Mouse (Mus musculus) spleen, postnatal 4 days (tissue): ENCODE measurements around the gene Hectd4.
A peak's percentile ranks its signal among the peaks of the same experiment; 100 is the strongest.
"Not testable (repeated sequence)": the region's sequence is repeated elsewhere in the genome, so short reads cannot be mapped to it uniquely, and the experiment has no call there.

Experiments
- DNase-seq, 2 experiments: peaks; one replicate each; pipeline ENCODE4 v3.0.0; 2022; ENCODE audit warnings: low spot score in 2 of 2

The Hectd4 gene

GRCm38 (mm10) chr5:121206540-121206939 lies 13.5 kb upstream of the Hectd4 start:
- DNase-seq: no peak

GRCm38 (mm10) chr5:121206984-121207383 lies 13.0 kb upstream of the Hectd4 start:
- DNase-seq: no peak

- DNase-seq: no peak
Measured at GRCm38 (mm10) chr5:121209755-121210600, 10.0 kb upstream of the Hectd4 start.

GRCm38 (mm10) chr5:121210601-121210924 lies 9.5 kb upstream of the Hectd4 start:
- no peak for DNase-seq

DNA sequence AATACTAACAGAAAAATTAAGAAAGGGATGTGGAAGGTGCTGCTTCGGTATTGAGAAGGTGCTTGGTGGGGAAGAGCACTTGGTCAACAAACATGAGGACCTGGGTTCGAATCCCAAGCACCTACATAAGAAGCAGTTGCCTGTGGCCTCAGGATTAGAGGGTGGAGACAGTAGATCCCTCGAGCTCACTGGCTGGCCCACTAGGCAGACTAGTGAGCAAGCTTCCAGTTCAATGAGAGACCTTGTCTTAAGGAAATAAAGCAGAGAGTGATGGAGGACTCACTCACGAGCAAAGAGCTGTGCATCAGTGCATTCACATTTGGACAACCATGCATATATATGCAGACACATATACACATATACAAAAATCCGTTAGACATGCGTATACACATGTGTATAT lies 7.9 kb upstream of the Hectd4 start:
- DNase-seq: no peak

DNA sequence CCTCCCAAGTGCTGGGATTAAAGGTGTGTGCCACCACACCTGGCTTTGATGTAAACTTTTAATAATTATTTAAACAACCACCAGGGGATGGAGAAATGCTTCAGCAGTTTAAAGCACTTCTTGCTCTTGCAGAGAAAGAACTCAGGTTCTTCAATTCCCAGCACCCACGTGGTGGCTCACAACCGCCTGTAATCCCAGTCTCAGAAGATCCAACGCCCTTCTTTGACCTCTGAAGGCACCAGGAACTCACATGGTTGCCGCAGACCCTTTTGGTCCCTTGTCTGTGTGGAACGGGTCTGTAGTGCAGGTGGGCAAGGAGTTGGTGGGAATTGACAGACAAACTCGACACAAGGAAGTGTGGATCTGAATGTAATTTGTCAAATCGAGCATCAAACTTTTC lies 5.3 kb upstream of the Hectd4 start:
- DNase-seq: no peak

DNA sequence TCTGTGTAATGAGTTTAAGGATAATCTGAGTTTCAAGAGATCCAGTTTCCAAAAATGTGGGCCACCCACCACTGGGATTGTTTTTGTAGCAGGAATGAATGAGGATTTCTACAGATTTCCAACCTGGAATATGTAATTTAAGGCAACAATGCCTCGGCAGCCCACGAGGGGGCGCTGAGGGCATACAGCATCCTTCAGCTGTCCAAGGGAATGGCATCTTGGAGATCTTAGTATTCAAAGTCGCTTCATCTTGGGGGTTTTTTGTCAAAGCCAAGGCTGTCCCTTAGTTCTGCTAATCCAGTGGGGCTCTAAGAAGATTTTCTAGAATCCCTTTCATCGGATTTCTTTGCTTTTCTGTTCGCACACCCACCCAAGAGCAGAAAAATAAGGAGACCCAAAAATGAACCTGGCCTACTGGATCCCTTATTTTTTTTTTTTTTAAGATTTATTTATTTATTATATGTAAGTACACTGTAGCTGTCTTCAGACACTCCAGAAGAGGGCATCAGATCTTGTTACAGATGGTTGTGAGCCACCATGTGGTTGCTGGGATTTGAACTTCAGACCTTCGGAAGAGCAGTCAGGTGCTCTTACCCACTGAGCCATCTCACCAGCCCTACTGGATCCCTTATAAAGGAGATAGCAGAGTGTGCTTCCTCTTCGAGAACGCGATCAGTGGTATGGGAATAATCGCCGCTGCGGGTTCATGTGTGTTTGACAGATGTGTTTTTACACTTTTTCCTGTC lies 4.5 kb upstream of the Hectd4 start:
- DNase-seq: peak; percentile 79 to 89

GRCm38 (mm10) chr5:121216126-121216446 lies 3.9 kb upstream of the Hectd4 start:
- DNase-seq: peak; percentile 87 to 88

DNA sequence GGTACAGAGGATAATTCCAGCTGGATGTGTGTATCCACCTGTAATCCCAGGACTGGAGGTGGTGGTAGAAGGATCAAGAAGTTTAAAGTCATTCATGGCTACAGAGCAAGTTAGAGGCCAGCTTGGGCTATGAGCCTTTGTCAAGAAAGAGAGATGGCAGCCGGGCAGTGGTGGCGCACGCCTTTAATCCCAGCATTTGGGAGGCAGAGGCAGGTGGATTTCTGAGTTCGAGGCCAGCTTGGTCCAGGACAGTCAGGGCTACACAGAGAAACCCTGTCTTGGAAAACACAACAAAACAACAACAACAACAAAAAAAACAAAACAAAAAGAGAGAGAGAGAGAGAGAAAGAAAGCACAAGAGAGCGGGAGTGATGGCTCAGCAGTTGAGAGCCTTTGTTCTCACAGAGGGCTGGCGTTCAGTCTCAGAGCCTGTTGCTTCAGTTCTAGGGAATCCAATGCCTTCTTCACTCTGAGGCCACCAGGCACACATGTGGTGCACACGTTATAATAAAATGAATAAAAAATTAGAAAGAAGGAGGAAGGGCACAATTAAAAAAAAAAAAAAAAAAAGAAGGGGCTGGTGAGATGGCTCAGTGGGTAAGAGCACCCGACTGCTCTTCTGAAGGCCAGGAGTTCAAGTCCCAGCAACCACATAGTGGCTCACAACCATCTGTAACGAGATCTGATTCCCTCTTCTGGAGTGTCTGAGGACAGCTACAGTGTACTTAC lies 3.3 kb upstream of the Hectd4 start:
- not testable (repeated sequence) for DNase-seq

GRCm38 (mm10) chr5:121217313-121217634 lies 2.7 kb upstream of the Hectd4 start:
- DNase-seq: no peak

- no peak for DNase-seq
Measured at GRCm38 (mm10) chr5:121219190-121219589, 829 bp upstream of the Hectd4 start.

DNA sequence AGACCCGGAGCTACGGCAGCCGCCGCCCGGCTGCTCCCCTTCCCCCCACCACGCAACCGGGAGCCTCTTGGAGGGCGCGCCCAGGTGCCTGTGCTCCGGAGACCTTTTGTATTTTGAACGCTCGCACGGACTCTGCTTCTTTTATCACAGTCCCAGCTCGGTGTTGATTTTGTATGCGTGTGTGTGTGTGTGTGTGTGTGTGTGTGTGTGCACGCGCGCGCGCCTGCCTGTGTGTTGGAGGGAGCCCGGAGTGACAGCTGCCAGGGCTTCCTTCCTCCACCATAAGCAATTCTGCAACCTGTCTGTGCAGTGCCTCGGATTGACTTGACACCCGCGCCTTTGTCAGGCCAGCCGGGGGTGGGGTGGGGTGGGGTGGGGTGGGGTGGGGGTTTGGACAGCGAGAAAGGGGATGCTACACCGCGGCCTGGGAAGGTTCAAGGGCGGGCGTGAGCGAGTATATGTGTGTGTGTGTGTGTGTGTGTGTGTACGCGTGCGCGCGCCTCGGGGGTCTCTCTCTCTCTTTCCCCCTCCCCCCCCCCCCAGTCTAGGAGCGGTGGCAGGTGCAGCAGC lies 798 bp downstream of the Hectd4 start:
- DNase-seq: peak in 1 of 2 experiments; percentile 81

GRCm38 (mm10) chr5:121221328-121221850 lies 1.4 kb downstream of the Hectd4 start:
- DNase-seq: no peak

GRCm38 (mm10) chr5:121224020-121224419 lies 4.0 kb downstream of the Hectd4 start:
- DNase-seq: not testable (repeated sequence)

DNA sequence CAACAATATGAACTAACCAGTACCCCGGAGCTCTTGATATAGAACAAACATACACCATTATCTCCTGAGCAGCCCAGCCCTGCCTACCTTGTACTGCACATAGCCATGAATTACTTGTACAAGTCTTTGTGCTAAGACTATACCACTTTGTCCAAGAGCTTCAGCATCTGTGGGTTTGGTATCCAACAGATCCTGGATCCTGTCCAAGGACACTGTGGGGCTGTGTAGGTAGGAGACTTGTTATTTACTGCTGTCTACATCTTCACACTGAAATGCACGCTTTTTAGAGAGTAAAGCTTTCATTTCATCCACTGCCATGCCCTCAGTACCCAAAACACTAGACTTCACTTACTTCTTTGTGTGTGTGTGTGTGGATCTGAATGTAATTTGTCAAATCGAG lies 4.8 kb downstream of the Hectd4 start:
- no peak for DNase-seq

- DNase-seq: no peak
Measured at GRCm38 (mm10) chr5:121225854-121226253, 5.8 kb downstream of the Hectd4 start.

DNA sequence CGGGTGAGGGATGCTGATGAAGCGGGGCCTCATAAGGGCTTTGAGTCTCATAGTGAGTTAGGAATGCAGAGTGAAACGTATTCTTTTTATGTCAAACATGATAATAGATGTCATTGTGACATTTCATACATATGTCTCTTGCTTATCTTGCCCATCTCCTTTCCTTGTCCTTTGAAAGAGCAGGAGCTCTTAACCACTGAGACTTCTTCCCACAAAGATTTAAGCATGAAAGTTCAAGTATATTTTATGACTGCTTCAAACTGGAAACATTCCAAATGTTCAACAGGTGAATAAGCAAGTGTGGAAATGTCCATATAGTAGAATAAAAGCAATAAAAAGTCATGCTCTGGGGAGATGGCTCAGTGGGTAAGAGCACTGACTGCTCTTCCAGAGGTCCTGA lies 6.4 kb downstream of the Hectd4 start:
- DNase-seq: no peak

- no peak for DNase-seq
Measured at GRCm38 (mm10) chr5:121226845-121227244, 6.8 kb downstream of the Hectd4 start.

- DNase-seq: not testable (repeated sequence)
Measured at GRCm38 (mm10) chr5:121227330-121227729, 7.3 kb downstream of the Hectd4 start.

DNA sequence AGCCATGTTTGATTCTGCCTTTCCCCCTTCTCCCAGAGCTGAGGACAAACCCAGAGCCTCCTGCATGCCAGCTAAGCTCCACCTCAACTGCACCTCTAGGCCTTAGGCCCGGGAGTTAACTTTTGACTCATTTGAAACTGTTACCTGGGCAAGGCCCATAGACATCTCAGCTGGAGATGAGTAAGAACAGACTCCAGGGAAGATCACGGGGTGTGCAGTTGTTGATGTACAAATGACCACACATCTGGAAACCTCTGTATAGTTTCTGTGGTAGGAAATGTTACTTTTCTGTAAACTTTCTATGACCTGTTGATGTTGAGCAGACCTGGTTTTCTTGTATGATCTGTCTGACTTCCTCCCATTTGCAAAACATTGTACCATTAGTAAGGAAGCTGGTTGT lies 9.2 kb downstream of the Hectd4 start:
- no peak for DNase-seq

DNA sequence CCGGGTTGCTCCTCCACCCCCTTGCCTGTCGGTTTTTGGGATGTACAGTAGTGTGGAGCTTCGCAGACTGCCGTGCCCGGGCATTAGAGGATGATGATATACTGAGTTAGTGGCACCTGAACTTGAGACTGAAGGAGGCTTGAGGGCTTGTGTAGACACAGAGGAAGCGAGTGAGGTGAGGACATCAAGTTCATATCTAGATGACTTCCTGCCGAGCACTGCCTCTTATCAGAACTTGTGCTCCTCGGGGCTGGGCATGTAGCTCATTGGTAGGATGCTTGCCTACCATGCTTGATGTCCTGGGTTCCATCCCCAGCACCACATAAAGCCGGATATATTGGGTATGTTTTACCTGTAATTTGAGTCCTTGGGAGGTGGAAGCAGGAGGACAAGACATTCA lies 10.8 kb downstream of the Hectd4 start:
- DNase-seq: no peak

DNA sequence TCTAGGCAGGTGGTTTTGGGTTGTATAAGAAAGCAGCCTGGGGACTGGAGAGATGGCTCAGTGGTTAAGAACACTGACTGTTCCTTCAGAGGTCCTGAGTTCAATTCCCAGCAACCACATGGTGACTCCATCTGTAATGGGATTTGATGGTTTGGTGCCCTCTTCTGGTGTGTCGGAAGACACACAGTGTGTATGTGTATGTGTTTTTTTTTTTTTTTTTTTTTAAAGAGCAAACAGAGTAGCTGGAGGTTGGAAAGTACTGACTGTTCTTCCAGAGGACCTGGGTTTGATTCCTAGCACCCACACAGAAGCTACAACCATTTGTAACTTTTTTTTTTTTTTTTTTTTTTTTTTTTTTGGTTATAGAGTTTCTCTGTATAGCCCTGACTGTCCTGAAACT lies 12.8 kb downstream of the Hectd4 start:
- DNase-seq: no peak
